Mouse (Mus musculus) cerebellum, adult 11 months (tissue): Measurements from ENCODE around the gene Abi3.
"Not testable (repeated sequence)": the region's sequence is repeated elsewhere in the genome, so short reads cannot be mapped to it uniquely, and the experiment has no call there.

Experiments
- DNase-seq: peaks from one replicate; pipeline ENCODE4 v3.0.0; 2022

The Abi3 gene

GRCm38 (mm10) chr11:95842074-95842681 lies at the start of gene Abi3:
Gene Abi3, minus strand, starts transcription at chr11:95842476.
- no peak for DNase-seq

GRCm38 (mm10) chr11:95890462-95891051 lies 48.3 kb upstream of the Abi3 start:
- no peak for DNase-seq

DNA sequence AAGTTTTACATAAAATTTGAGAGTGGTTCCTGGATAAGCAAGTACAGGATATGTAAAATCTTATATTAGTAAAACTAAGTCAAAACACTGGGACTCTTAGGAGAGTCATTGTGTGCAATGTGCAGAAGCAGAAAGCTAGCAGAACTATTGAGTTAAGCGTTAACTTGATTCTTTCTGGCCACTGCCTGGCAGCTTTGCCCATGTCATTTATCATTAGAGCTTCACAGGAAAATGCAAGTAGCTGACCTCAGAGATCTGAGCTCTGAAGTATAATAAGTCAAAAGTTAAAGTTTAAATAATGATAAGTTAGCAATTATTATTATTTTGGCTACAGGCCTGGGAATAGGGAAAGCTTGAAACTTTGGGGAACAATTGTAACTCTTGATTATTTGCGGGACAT lies 37.6 kb upstream of the Abi3 start:
- not testable (repeated sequence) for DNase-seq

DNA sequence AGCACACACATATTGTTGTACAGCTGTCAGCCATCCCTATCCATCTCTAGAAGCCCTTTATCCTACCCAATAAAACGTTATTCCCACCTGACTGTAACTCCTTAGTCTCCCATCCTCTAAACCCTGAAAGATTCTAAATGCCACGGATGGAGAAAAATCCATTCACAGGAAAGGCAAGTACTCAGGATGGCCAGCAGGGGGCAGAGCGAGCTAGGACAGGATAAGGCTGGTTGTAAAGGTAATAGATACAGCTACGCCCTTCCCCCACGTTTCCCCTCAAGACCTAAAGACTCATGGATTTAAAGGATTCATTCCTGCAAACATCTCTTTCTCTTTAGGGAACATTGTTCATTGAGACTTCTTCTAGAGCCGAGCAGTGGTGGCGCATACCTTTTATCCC lies 34.0 kb upstream of the Abi3 start:
- no peak for DNase-seq

GRCm38 (mm10) chr11:95875804-95876203 lies 33.5 kb upstream of the Abi3 start:
- DNase-seq = no peak

- DNase-seq = no peak
Measured at GRCm38 (mm10) chr11:95869918-95870470, 27.7 kb upstream of the Abi3 start.

DNA sequence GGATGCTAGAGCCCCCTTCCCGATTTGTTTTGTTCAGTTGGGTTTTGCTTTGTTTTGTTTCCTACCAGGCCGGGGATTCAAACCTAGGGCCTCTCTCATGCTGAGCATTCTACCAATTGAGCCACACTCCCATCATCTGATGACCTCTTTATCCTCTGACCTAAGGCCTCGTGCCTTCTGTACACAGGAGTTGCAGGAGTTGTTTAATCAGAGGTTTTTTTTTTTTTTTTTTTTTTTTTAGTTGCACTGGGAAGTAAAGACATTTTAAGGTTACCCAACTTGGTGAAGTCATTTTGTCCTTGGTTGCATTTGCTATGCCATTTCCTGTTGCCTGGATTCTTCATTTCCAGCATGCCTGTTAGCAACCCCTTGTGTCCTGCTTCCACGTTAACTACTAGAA lies 27.2 kb upstream of the Abi3 start:
- no peak for DNase-seq

DNA sequence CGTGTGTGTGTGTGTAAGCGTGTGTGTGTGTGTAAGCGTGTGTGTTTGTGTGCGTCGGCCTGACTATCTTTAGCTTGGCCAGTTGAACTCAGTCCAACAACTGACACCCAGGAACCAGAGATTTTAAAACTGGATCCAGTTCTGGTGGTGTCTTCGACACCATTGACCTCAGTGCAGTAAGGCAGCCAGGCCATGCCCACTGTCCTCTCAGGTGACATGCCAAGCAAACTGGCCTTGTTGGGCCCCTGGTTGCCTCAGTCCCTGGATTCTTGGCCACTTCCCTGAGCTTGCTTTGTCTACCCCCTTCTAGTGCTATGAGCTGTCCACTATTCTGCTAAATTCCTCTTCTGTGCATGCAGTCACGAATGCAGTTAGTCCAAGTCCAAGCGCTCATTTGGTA lies 19.1 kb upstream of the Abi3 start:
- no peak for DNase-seq

DNA sequence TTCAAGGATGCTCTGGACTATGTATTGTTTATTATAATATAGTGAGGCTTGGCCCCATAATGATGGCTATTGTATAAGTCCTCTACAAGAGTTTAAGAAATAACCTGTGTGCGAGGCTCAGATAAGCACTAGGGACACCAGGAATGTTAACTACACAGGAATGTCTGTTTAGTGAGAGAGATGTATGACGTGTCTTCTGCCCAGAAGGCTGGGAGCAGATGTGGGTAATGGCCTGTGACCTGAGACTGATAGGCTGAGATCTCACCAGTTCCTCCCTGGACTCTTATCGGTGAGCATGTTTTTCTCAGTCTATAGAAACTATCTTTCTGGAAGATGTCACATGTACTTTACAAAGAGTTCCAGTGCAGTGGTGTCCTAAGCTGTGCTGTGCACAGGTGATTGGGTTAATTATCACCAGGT lies 17.8 kb upstream of the Abi3 start:
- no peak for DNase-seq

DNA sequence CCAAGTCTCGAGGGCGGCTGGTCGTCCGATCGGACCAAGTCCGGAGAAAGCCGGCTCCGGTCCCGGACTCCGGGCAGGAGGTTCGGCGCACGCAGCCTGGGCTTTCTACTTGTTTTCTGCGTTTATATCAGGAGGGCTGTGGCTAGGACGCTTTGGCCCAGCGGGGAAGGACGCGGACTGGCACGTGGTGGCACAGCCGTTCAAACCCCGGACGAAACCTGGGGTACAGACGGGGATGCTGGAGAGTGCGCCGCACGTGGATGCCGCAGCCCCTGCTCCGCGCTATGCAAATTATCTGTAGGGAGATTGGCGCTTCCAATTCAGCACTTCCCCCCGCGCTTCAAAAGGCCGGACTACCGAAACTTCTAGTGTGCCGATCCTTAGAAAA lies 17.2 kb upstream of the Abi3 start:
- DNase-seq = no peak

DNA sequence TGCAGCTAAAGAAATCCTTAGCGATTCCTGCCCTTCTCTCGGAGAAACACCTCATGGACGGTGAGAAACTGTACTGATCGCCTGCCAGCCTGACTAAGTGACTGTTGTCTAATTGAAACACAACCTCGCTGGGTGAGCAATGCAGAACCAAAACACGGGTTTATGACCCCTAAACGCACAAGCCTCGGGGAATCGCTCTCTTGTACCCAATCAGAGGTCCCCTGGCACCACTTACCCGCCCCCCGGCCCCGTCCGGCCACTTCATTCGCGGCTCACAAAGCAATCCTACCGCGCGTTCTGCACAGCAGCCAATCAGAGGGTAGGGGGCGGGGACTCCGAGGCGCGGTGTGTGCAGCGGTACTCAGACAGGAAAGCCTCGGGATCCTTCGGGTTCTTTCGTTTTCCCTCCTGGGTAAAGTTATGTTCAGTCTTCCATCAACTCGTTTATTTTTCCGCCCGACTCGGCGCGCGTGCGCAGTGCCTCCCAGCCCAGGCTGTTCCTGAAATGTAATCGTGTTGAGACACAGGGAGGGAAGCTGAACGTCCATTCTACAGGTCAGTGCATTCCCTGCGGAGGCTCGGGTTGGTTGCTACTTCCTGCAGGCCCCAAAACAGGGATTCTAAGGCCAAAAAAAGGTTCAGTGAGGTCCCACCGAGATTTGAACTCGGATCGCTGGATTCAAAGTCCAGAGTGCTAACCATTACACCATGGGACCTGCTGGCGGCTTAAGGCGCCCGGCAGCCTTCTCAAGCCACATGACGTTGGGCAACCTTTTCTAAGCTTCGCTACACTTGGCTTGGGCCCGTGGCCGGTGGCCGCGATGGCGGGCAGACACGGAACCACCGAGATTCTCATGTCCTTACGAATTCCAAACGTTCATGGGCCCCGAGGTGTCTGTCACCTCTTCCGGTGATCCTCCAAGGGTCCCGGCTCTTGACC lies 16.5 kb upstream of the Abi3 start:
- peak; percentile 95 for DNase-seq

- no peak for DNase-seq
Measured at GRCm38 (mm10) chr11:95857716-95858527, 15.6 kb upstream of the Abi3 start.

GRCm38 (mm10) chr11:95857306-95857705 lies 15.0 kb upstream of the Abi3 start:
- DNase-seq = no peak

DNA sequence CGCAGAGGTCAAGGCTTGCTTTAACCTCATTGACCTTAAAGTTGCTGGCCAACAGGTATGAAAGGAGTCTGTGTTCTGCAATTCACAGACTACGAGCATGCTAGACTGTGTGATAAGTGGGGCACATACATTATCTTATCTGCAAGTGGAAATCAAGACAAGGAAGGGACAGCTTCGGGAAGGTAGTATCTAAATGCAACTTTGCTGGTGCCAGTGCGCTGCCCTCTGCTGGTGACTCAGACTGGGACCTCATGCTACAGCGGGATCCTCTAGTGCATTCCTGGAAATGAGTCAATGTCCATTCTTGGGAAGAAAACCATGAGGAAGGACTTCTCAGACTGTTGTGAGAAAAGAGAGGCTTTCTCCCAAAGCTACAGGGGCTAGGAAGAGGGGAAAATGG lies 11.4 kb upstream of the Abi3 start:
- peak; percentile 50 for DNase-seq

DNA sequence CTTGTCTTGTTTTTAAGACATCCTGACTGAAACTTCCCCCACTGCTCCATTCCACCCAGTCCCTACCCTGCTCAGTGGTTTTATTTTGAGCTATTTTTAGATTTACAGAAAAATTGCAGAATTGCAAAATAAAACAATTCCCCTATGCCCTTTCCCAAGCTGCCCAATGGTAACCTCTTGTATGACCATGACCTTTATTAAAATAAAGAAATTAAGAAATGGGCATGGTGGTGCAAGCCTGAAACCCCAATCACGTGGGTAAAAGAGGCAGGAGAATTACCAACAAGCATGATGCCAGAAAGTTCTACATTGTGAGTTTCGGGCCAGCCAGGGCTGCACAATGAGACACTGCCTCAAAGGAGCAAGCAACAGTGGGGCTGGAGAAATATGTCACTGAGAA lies 8.6 kb upstream of the Abi3 start:
- DNase-seq = no peak

DNA sequence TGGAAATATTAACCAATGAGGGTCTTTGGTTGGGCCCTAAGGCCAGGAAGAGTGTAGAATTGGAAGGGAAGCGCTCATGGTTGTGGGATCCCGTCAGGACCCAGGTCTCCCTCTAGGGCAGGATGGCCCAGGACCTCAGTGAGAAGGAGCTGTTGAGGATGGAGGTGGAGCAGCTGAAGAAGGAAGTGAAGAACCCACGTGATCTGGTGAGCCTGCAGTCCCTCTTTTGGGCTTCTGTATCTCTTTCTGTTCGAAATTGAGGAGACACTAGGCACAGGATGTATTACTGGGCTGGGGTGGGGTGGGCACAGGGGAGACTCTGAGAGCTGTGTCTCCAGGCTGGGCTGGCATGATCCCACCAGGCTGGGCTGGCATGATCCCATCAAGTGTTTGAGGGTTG lies 2.7 kb upstream of the Abi3 start:
- DNase-seq = no peak

DNA sequence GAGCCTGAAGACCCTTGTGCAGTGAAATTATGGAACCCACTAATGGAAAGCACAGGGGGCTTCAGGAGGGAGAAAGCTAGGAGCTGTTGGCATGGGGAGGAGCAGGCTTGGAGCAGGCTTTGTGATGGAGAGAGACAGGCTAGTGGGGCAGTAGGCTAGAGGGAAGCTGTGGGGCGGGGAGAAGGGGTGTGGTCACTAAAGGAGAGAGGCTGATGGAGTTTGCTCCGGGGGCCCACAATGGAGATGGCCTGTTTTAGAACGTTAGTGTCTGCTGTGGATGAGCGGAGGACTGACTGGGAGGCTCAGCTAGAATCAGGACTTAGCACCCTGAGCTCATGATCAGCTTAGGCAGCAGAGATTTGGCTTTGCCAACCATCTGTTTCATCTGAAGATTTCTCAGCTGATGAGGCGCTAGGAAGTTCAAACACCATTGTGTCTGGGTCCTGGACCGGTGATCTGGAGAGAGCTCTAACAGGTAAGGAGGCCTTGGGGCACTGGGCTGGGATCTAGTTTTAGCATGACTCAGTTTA lies 1.2 kb upstream of the Abi3 start:
- no peak for DNase-seq

DNA sequence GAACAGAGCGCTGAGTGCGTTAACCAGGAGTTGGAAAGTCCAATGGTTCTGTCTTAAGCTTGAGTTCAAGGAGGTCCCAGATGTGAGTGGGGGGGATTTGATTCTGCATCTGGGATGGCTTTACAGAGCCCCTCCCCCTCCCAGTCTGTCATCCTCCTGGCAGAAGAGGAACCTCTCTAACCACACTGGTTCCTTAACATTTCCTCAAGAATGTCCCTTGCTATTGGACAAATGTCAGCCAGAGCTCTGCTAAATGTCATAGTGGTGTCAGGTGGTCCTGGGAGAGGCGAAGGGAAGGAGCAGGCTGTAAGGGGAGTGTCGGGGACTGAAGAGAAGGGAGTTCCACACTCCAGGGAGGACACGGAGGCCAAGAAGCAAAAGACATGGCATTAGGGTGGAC lies 677 bp upstream of the Abi3 start:
- no peak for DNase-seq

GRCm38 (mm10) chr11:95841498-95841830 lies 812 bp downstream of the Abi3 start:
- DNase-seq = no peak

DNA sequence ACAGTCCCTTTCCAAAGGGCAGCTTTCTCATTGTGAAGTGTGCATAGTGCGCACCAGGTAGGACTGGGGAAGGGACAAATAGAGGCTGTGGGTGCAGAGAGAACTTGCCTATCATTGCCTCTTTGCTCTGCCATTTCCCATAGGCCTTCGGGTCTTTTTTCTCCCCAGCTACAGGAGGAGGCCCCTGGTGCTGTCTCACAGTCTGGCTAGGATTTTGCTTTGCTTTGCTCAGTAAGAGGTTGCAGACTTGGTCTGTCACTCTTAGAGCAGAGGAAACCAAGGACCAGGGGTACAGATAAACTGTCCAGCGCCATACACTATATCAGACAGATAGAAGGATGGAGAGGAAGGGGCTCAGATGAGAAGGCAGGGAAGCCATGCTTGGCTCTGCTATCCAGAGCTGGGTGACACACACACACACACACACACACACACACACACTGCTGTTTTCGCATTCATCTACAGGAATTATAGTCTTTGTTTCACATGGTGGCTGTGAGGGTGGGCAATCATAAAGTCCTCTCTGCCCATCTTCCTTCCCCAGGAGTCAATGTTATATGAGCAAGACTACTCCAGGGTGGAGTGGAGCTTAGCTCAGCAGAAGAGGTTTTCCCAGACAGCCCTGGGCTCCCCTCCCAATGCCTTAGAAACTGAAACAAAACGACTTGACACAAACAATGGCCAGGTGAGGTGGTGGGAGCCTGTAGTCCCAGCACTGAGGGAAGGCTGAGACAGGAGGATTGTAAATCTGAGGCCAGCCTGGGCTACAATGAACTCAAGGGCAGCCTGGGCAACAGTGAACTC lies 1.4 kb downstream of the Abi3 start:
- no peak for DNase-seq

DNA sequence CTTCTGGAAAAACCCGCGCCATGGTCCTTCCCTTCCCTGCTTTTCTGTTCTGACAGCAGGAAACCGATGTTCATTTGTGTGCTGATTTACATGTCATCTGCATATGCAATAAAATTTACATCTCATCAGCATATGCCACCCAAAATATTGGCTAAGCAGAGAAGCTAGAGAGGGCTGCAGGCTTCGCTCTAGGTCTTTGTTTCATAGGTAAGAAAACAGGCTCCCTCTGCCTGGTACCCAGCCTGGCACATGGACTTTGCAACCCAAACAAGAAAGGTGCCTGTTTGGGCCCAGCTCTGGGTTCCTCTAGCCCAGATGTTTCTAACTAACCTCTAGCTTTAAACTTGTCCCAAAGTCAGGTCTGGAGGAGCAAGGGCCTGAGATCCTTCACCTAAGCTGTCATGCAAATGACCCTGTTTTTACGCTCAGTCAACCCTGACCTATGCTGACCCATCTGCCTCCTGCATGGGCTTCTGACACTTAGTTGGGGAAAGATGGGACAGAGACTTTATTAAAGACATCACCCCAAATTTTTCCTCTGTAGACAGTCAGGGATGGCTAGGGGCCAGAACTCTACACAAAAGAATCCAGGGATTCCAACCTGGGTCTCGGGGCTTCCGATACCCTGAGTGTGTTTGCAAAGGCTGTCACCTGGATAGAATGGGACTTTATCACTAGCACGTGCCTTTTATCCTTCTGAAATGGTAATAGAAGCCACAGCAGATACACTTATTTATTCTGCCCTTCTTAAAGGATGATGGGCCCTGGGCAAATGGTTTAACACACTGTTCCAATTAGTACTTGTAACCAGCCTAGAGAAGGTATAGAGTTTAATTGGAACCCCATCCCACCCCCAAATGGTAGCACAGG lies 3.0 kb downstream of the Abi3 start:
- no peak for DNase-seq
